Mouse (Mus musculus) intestine, embryonic 14.5 days (tissue): ENCODE measurements around the gene Uts2b. TPM values are rescaled to one million over a fixed set of nuclear protein-coding genes. Genes with fewer than 3 reads are reported as not detected.

ENCODE experiments used
- ATAC-seq: fragments of 200-750 bp; cut with Nextera tagmentation; replicated peaks from 2 replicates; pipeline ENCODE4 v1.8.0; 2017; ENCODE audit warnings: low read depth, moderate number of reproducible peaks, moderate TSS enrichment, moderate library complexity; ENCODE audit not compliant: low FRiP score, low TSS enrichment
- DNase-seq: peaks from one replicate; pipeline ENCODE4 v3.0.0-alpha.2; 2018; ENCODE audit warnings: low spot score
- H3K27ac ChIP-seq: fragments of 300-500 bp; sonication (generic); 2 replicates; pipeline ENCODE4 v1.5.1; 2014; ENCODE audit warnings: low read depth, mild to moderate bottlenecking, control low read depth
- H3K27me3 ChIP-seq: fragments of 300-500 bp; sonication (generic); replicated peaks from 2 replicates; pipeline ENCODE4 v1.6.1; 2014; ENCODE audit warnings: low read length, control low read depth; ENCODE audit not compliant: control insufficient read depth, insufficient read depth
- H3K36me3 ChIP-seq: fragments of 300-500 bp; sonication (generic); 2 replicates; pipeline ENCODE4 v1.6.1; 2014; ENCODE audit warnings: low read length, control low read depth; ENCODE audit not compliant: control insufficient read depth, insufficient read depth
- H3K4me1 ChIP-seq: fragments of 300-500 bp; sonication (generic); replicated peaks from 2 replicates; pipeline ENCODE4 v1.6.1; 2014; ENCODE audit warnings: low read length, control low read depth, mixed read lengths; ENCODE audit not compliant: control insufficient read depth, insufficient read depth
- H3K4me2 ChIP-seq: fragments of 300-500 bp; sonication (generic); 2 replicates; pipeline ENCODE4 v1.6.1; 2014; ENCODE audit warnings: low read length
- H3K4me3 ChIP-seq: fragments of 300-500 bp; sonication (generic); 2 replicates; pipeline ENCODE4 v1.5.1; 2014; ENCODE audit warnings: low read depth, low read length, control low read depth, mixed read lengths
- H3K9ac ChIP-seq: fragments of 300-500 bp; sonication (generic); 2 replicates; pipeline ENCODE4 v1.6.1; 2014; ENCODE audit warnings: mild to moderate bottlenecking, low read length
- H3K9me3 ChIP-seq: fragments of 300-500 bp; sonication (generic); 2 replicates; pipeline ENCODE4 v1.6.1; 2016; ENCODE audit warnings: low read length, control low read depth; ENCODE audit not compliant: control insufficient read depth
- WGBS: fragments of 180-500 bp; shearing (Covaris S2); extraction: QIAGEN DNeasy Blood & Tissue Kit; methylation state at CpG from one replicate; pipeline ENCODE4 v1.1.7; 2014; 5-methylcytosine and 5-hydroxymethylcytosine counted together
- polyA plus RNA-seq: library from polyadenylated mRNA; unstranded; fragments of >200 nt; fragmentation: Nextera tagmentation; extraction: Ambion mirVana; gene quantifications from 2 replicates; pipeline ENCODE4 v1.2.1, GENCODE M21; 2014

The Uts2b gene
- not detected in 2 replicates for polyA plus RNA-seq

DNA sequence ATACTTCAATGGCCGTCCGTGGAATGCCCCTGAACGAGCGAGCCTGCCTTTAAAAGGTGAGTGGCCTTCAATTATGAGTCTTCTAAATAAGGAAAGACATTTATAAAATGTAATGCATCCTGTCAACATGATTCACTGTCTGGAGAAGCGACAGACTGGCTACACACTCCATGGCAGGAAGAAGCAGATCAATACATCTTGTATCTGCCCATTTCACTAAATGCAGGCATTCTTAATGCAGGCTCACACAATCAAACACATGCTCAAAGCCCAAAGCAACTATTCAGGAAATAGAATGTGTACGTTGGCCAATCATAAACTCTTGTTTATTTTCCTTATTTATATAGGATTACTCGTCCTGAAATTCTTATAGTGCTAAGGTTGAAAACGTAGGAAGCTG is at the start of gene Uts2b:
Gene Uts2b, minus strand, starts transcription at position 49 of the 400 bp plus-strand sequence.
- Histone ChIP-seq H3K9ac (no peak within 1 kb of the TSS), H3K27me3 (no peaks in the 10 kb centered on the region), H3K4me1 (no peaks in the 10 kb centered on the region), H3K4me3 (no peak within 1 kb of the TSS), H3K9me3 (no peaks in the 10 kb centered on the region), H3K4me2 (no peak within 1 kb of the TSS), H3K36me3 (no peaks in the 10 kb centered on the region), H3K27ac (no peak within 1 kb of the TSS)
- ATAC-seq (no peak), DNase-seq (no peak)
- WGBS, result 63% methylated on average over 8 of the region's 8 CpGs

DNA sequence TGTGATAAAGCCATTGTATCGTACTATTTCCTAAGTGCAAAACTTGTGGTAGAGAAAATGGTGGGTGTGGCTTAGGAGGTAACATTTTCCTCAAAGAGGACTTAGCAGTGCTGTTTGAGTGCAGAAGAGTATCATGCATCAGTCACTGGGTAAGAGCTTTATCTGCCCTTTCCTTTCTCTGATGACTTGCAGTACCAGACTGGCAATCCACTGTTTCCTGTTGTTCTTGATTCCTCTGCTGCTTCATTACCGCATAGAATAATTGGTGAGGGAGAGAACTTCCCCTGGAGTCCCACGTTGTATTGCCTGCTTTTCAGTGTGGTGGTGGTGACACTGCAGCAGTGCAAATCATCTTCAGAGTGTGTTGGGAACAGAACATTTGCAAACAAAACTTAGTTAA is 47.6 kb upstream of the Uts2b start:
- H3K4me3 ChIP-seq, result no peak overlapping the region
- no peaks in the 10 kb centered on the region for H3K27me3 ChIP-seq
- DNase-seq, result no peak
- H3K9me3 ChIP-seq, result peaks cover 8% of the 10 kb centered on the region
- H3K36me3 ChIP-seq, result peaks cover 67% of the 10 kb centered on the region
- 92% methylated on average over 3 of the region's 3 CpGs for WGBS
- H3K9ac ChIP-seq, result no peak overlapping the region
- H3K27ac ChIP-seq, result no peak overlapping the region
- no peak for ATAC-seq
- no peak overlapping the region for H3K4me2 ChIP-seq
- no peaks in the 10 kb centered on the region for H3K4me1 ChIP-seq

- no peak overlapping the region for H3K27ac ChIP-seq
- H3K27me3 ChIP-seq, result no peaks in the 10 kb centered on the region
- peaks cover 66% of the 10 kb centered on the region for H3K36me3 ChIP-seq
- no peak overlapping the region for H3K4me3 ChIP-seq
- H3K9me3 ChIP-seq, result peaks cover 3% of the 10 kb centered on the region; the same call in 1 of the 2 replicates
- ATAC-seq (no peak), DNase-seq (no peak)
- WGBS, result 96% methylated on average over 6 of the region's 6 CpGs
- no peak overlapping the region for H3K4me2 ChIP-seq
- H3K4me1 ChIP-seq, result no peaks in the 10 kb centered on the region
- no peak overlapping the region for H3K9ac ChIP-seq
Measured at GRCm38 (mm10) chr16:27416937-27417584, 47.0 kb upstream of the Uts2b start.

- ATAC-seq, result no peak
- Histone ChIP-seq H3K36me3 (peaks cover 35% of the 10 kb centered on the region), H3K9ac (no peak overlapping the region), H3K9me3 (no peaks in the 10 kb centered on the region), H3K4me2 (no peak overlapping the region), H3K27me3 (no peaks in the 10 kb centered on the region), H3K27ac (no peak overlapping the region), H3K4me3 (no peak overlapping the region), H3K4me1 (no peaks in the 10 kb centered on the region)
- no peak for DNase-seq
Measured at GRCm38 (mm10) chr16:27404107-27404506, 34.1 kb upstream of the Uts2b start.

GRCm38 (mm10) chr16:27401579-27401978 is 31.5 kb upstream of the Uts2b start:
- H3K4me1 ChIP-seq, result no peaks in the 10 kb centered on the region; the same call in 1 of the 2 replicates
- H3K4me3 ChIP-seq, result no peak overlapping the region
- DNase-seq (no peak), ATAC-seq (no peak)
- peaks cover 11% of the 10 kb centered on the region for H3K36me3 ChIP-seq
- no peaks in the 10 kb centered on the region for H3K27me3 ChIP-seq
- no peaks in the 10 kb centered on the region for H3K9me3 ChIP-seq
- no peak overlapping the region for H3K4me2 ChIP-seq
- H3K9ac ChIP-seq, result no peak overlapping the region
- 87% methylated on average over 2 of the region's 2 CpGs for WGBS
- H3K27ac ChIP-seq, result no peak overlapping the region

- DNase-seq, result no peak
- H3K9me3 ChIP-seq, result no peaks in the 10 kb centered on the region
- no peak overlapping the region for H3K9ac ChIP-seq
- WGBS, result 86% methylated on average over 6 of the region's 6 CpGs
- no peak overlapping the region for H3K4me2 ChIP-seq
- no peak overlapping the region for H3K4me3 ChIP-seq
- H3K4me1 ChIP-seq, result no peaks in the 10 kb centered on the region; the same call in 1 of the 2 replicates
- no peaks in the 10 kb centered on the region for H3K36me3 ChIP-seq
- ATAC-seq, result no peak
- H3K27ac ChIP-seq, result no peak overlapping the region
- no peaks in the 10 kb centered on the region for H3K27me3 ChIP-seq
Measured at GRCm38 (mm10) chr16:27399719-27400253, 29.7 kb upstream of the Uts2b start.

DNA sequence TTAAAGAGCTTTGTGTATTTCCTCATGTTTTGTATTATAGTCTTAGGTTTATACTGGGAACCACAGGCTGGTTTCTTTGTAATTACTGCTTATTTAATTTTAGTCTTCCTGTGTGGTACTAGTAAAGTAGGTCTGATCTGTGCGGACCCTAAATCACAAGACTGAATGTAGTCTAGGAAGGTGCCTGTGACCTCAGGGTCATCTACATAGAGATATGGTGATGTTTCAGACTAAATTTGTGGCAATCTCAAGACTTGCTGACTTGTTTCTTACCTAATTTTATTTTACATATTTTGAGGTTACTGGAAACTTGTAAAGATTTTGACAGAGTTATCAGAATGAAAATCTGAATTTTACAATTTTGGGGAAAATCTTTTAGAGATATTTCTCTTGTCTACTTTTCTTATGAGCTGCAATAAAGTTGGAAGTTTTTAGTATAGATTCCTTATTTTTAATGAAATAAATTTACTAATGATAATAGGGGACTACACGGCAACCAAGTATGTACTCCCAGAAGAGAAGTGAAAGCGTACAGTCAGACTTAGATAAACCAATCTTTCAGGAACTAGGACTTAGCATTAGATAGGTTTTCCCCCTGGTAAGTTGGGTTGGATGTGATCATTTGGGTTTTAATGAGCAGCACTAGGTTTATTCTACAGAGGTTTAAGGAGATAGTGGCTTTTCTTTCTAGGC is 29.1 kb upstream of the Uts2b start:
- H3K4me1 ChIP-seq, result no peaks in the 10 kb centered on the region; the same call in 1 of the 2 replicates
- no peaks in the 10 kb centered on the region for H3K9me3 ChIP-seq
- ATAC-seq (no peak), DNase-seq (no peak)
- no peak overlapping the region for H3K4me2 ChIP-seq
- 92% methylated on average over 3 of the region's 3 CpGs for WGBS
- H3K9ac ChIP-seq, result no peak overlapping the region
- H3K4me3 ChIP-seq, result no peak overlapping the region
- H3K36me3 ChIP-seq, result no peaks in the 10 kb centered on the region
- H3K27me3 ChIP-seq, result no peaks in the 10 kb centered on the region
- no peak overlapping the region for H3K27ac ChIP-seq

- ATAC-seq, result no peak
Measured at GRCm38 (mm10) chr16:27396951-27397350, 26.9 kb upstream of the Uts2b start.

More at GRCm38 (mm10) chr16:27396951-27397350, 26.9 kb upstream of the Uts2b start:
- WGBS, result 93% methylated on average over 1 of the region's 1 CpGs
- H3K36me3 ChIP-seq, result no peaks in the 10 kb centered on the region
- peaks cover under 1% of the 10 kb centered on the region; the same call in 1 of the 2 replicates for H3K4me1 ChIP-seq
- no peak overlapping the region for H3K27ac ChIP-seq
- no peak overlapping the region for H3K4me2 ChIP-seq
- H3K9me3 ChIP-seq, result no peaks in the 10 kb centered on the region
- no peak for DNase-seq
- no peak overlapping the region for H3K4me3 ChIP-seq
- H3K27me3 ChIP-seq, result no peaks in the 10 kb centered on the region
- H3K9ac ChIP-seq, result no peak overlapping the region
